Mouse (Mus musculus): ENCODE measurements at regions not wholly inside any gene's neighbourhood (a gene's known extent, or its start where the extent isn't known, plus 50 kb on each side); places are given as distances from the start of the nearest gene placed in this dataset.

DNA sequence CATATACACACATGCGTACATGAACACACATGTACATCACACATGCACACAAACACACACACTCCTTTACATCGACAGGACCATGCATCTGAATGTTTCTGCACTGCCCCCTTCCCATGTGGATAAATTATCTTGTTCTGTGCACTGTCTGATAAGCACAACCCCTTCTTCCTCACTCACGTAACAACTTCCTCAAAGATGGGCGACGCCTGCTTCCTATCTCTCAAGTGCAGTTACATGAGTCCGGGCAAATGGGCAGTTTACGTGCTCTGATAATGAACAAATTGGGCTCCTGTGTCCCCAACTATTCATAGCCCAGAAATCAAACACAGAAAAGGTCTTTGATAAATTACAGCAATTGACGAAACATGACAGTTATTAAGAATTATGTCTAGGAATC lies 242.9 kb upstream of the Kcnab2 start:
- no peak for DNase-seq

DNA sequence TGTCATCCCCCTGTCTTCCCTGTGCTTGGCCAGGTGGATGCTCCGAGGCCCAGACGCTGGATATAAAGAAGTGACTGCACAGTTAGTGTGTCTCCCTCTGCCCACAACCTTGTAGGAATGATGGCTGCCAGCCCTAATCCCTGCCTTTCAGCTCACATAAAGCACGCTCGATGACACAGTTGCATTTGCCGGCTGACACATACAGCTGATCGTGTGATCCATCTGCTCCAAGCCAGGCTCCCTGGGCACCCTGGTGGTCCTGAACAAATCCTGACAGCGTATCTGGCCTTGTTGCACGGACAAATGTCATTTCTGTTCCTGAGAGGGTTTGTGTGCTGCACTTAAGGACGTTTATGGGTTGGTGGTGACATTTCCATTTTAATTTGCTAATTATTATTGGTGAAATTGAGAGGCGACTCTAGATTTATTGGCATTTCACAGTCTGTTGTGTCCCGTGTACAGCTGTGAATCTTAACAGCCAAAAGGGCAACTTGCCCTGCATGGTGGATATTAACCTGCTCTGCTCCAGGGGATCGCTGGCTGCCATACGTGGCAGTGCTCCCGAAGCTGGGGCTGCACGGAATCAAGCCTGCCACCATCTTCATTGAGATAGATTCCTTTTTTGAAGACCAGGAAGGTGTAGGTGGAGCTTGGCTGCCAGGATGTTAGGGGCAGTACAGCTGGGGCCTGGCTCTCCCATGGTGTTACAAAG lies 241.9 kb upstream of the Kcnab2 start:
- DNase-seq = no peak

DNA sequence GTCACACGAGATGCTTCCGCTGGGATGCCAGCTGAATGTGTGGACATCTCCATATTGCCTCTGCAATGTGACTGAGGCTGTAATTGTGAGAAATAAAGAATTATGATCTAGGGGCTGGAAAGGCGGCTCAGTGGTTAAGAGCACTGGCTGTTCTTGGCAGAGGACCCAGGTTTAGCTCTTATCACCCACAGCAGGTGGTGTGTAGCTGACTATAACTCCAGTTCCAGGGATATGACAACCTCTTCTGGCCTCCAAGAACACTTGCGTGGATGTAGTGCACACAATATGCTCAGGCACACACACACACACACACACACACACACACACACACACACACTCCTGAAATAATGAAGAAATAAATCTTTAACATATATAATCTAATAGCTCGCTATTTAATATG lies 232.7 kb upstream of the Kcnab2 start:
- no peak for DNase-seq

DNA sequence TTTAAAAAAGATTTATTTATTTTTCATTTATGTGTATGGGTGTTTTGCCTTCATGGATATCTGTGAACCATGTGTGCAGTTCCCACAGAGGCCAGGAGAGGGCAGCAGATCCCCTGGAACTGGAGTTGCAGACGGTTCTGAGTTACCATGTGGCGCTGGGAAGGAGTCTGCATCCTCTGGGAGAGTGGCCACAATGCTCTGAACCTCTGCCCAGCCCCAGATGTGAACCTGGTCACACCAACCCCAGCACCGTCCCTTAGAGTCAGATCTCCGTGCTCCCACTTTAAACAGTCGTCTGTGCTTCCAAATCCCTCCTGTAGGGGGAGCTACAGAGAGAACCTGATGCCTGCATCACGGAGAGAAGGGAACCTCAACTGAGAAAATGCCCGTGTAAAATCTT lies 222.5 kb upstream of the Kcnab2 start:
- no peak for DNase-seq

DNA sequence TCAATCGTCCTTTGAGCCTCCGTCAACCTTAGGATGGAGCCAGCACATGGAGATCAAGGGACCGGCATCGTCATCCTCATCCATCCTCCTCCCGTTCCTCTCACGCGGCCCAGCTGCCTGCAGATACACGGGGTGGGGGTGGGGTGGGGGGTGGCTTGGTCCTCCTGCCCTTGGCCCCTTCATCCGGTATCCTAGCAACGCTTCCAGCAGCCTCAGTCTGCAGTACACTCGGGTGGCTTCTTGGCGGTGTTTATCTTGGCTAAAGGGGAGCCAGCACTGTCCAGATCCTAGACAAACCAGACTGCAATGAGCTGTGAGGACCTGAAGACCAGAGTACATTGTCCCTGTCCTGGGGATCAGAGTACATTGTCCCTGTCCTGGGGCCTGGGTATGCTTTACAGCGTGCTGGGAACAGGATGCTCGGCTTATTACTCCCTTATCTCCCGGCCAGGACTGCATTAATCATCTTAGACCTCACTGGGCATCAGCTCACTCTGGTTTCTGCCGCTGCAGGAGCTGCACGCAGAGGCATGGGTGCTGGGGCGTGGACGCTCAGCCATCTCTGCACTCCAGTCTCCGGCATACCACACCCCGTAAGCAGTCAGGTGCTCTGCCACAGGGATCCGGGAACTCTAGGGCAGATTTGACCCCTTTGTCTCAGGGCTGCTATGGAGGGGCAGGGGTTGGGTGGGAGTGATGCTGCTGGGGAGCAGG lies 219.7 kb upstream of the Kcnab2 start:
- no peak for DNase-seq

DNA sequence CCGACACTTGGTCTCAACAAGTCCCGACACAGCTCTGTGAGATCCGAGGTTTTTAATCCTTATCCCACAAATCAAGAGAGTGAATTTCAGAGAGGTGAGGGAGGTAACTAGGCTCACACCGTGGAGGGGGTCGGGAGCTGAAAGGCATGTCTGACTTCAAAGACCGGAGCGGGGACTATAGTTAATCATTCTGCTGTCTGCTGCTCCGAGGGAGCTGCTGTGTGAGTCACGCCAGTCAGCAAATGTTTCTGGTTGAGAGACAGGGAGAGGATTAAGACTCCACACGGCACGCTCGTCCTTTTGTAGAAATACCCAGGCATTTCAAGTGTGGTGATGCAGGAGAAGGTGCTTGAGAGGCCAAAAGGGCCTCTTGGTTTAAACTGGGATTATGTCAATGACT lies 214.1 kb upstream of the Kcnab2 start:
- DNase-seq = no peak

DNA sequence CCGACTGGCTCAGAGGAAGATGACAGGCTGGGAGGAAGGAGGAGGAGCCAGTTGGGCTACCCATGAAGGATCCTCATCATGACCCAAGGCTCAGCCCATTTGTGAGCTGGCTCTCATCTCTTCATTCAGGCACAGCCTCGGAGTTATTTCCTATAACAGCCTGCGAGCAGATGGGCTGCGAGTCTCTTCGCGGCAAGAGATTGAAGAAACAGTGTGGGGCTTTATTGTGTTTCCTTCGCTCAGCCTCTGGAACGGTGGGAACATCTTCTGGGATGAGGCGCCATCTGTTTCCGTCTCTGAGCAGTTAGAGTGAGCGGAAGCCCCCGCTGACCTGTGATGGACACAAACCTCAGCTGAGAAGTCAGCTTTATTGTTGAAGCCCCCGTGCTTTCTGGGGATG lies 213.6 kb upstream of the Kcnab2 start:
- DNase-seq = no peak

DNA sequence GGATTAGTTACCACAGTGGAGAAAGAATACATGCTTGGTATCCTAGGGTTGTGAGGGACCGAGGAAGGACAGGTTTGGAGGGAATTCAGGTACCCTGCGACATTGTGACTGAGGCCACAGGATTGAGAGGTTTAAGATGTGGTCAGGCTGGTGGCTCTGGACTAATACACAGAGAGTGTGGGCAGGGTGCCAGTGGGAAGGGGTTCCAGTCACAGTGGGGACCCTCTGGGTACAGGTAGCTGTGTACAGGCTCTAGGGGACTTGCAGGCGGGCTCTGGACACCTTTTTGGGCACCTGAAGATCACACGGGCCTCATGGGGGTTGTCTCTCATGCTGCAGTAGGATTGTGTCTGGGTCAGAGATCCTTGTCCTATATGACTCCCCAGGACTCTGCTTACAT lies 213.1 kb upstream of the Kcnab2 start:
- DNase-seq = no peak

DNA sequence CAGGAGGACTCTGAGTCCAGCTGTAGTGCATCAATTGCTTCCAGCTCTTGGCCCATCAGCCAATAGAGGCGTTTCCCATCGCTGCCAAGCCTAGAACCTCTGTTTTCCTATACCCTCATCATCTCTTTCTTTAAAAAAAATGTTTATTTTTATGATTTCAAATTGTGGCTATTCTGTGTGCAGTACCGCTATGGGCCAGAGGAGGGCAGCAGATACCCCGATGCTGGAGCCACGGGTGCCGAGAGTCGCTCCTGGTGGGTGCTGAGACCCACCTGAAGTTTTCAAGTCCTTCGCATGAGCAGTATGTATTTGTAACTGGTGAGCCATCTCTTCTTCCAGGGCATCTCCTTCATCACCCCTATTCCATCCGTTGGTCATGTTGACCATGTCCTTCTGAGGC lies 212.2 kb upstream of the Kcnab2 start:
- DNase-seq = no peak

DNA sequence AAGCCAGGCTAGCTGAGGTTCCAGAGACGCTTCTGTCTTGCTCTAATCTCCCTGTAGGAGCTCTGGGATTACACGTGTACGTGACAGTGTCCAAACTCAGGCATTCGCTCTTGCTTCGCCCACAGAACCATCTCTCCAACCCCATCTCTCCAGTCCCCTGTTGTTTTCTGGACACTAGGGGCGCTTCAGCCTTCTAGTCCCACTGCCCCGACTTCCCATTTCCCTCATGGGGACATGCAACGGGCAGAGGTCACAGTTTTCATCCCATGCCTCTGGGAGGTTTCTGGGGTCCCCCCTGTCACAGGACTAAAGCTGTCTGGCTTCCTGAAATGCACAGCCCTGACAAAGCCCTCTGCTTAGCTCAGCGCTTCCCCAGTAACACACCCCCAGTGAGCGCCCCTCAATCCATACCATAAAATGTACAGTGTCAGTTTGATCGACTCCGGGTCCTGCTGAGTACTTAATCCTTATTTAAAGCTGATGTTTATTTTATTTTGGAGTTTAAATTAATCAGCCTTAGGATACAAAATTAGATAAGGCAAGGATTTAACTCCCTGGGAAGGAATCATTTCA lies 208.9 kb upstream of the Kcnab2 start:
- no peak for DNase-seq

DNA sequence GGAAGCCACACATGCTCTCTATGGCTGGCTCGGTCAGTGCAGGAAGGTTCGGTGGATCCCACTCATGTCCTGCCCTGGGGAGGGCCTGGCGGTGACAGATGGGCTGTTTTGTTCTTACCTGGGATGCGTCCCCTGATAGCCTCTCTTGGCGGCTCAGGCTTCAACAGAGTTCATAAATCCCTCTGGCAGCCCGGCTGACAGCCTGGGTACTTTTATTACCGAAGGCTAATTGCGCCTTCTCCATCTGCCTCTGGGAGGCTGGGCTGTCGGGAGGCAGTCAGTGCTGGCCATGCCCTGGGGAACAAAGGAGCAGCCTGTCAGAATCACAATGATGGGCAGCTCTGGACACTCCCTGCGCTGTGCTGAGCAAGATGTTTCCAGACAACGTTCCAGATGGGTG lies 196.5 kb upstream of the Kcnab2 start:
- no peak for DNase-seq

DNA sequence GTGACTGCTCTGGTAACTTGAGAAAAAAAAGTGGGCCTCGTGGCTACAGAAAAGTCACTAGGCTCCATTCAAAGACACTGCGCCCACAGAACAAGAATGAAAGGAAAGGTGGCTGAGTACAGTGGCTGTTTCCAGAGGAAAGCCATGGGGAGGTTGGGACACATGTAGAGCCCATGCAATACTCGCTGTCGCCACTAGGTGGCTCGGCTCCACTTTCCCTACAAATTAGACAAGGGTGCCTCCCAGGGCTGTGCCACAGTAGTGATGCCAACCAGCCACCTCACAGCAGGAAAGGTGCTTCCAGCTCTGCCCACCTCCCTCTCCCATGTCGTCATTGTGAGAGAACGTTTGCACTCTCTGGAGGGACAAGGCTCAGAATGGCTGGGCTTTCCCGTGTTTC lies 185.8 kb upstream of the Kcnab2 start:
- DNase-seq = no peak

DNA sequence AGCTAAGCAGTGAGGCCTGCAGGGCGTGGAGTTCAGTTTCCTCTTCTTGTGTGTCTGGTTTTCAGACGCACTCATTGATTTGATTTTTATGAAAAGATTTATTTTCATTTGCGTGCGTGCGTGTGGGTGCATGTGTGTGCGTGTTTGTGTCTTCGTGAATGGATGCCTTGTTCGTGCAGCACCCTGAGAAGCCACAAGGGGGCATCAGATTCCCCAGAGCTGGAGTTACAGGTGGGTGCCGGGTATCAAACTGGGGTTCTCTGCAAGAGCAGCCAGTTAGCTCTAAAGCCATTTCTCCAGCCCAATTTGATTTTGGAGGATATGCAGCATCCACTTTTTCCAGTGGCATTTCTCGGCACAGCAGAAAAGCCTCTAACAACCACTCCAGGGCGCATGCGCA lies 185.4 kb upstream of the Kcnab2 start:
- no peak for DNase-seq

DNA sequence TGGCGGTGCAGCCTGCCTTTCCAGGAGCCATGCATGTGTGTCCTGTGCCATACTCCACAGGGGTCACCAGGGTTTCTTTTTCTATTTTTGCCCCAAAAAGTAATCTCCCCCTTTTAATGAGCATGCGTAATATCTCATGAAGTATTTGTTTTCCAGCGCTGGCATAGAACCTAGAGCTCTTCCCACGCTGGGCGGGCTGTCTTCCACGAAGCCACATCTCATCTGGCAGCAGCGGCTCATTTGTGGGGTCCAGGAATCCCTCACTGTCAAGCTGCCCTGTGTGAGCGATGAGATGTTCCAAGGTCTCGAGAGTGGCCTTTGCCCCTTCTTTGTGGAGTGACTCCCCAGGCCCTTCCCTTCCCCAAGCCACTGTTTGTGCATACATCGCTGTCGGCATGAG lies 184.8 kb upstream of the Kcnab2 start:
- DNase-seq = no peak

DNA sequence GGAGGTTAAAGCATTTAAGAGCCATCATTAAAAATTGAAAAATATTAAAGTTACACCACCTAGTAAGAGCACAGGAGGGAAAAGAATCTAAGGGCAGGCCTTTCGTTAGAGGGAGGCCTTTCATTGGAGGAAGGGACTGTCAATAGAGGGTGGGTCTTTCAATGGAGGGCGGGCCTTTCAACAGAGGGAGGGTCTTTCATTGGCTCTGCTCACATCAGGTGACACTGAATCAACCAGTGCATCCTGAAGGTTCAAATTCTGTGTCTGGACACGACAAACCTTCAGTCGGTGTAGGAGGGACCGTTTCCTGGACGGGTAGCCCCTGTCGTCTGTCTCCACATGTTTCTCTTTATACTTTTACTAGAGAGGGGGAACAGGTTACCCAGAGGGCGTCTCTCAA lies 172.5 kb upstream of the Kcnab2 start:
- DNase-seq = no peak

DNA sequence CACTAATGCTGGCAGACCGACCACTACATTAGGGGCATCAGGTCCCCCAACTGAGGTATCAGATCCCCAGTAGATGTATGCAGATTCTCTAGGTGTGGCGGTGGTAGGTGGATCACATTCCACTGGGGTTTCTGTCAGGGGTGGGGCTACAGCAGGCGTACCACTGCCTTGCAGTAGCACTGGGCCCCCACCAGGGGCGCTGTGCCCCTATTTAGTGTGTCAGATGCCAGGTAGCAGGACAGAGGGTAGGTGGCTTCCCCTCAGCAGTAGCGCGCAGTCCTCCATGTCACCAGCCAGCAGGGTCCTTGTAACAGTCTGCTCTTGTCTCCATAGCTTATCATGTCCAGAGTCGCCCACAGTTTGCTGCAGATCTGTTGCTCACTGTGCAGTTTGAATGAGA lies 169.9 kb upstream of the Kcnab2 start:
- no peak for DNase-seq

DNA sequence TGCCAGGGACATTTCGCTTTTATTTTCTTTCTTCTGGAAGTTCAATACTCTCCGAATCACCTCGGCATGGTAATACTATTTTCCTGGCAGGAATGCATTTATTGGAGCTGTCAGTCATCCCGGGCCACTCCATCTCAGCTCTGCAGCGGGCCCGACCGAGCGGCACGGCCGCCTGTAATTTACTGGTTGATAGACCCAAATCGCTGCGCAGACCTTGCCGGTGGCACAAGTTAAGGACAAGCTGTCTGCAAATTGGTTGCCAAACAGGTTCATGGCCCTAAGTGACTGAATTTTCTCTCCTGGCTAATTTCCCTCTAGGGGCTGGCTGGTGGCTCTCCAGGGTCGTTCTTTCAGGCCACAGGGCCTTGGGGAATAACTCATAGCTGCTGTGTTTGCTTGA lies 169.4 kb upstream of the Kcnab2 start:
- DNase-seq = no peak

DNA sequence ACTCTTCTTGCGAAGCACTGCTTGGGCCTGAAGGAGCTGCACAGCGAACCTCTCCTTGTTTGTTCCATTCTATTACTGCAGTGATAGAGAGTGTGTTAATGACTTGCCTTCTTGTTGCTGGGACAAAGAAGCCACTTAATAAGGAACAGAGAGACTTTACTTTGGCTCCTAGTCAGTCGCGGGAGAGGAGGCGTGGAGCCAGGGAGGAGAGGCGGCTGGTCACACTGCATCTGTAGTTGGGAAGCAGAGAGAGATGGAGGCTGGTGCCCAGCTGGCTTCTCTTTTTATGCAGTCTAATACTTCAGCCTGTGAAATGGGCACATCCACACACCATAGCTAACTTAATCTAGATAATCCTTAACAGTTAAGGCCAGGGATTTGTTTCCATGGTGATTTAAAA lies 159.4 kb upstream of the Kcnab2 start:
- DNase-seq = no peak

DNA sequence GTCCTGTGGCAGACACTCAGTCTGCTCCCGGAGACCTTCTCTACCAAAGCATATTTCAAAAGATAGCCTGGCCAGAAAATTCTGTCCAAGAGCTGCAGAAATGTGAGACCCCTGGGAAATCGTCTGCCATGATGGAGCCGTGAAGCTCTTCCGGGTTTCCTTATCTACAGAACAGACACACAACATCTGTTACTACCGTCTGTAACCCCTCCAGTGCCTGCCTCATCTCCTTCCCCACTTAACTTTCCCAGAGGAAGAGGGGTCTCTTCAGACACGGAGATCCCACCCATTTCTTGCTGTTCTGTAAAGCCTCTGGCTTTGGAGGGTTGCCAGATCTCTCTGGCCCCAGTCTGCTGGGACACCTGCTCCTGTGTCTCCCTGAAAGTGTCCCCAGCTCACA lies 156.2 kb upstream of the Kcnab2 start:
- no peak for DNase-seq

DNA sequence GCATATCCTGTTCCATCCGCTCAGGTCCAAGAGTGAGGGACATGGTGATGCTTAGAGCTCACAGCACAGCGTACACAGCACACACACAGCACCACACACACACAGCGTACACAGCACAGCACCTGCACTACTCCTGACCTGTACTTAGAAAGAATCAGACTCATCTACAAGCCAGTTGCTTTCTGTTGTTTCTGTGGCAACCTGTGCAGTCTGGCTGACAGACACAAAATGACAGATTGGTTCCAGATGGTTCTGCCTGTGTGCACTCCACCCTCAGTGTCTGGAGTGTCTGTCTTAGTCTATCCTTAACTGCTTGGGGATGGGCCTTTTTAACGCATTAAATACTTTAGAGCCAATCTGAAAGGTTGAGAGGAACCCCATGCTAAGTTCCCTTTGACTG lies 150.4 kb upstream of the Kcnab2 start:
- DNase-seq = no peak

DNA sequence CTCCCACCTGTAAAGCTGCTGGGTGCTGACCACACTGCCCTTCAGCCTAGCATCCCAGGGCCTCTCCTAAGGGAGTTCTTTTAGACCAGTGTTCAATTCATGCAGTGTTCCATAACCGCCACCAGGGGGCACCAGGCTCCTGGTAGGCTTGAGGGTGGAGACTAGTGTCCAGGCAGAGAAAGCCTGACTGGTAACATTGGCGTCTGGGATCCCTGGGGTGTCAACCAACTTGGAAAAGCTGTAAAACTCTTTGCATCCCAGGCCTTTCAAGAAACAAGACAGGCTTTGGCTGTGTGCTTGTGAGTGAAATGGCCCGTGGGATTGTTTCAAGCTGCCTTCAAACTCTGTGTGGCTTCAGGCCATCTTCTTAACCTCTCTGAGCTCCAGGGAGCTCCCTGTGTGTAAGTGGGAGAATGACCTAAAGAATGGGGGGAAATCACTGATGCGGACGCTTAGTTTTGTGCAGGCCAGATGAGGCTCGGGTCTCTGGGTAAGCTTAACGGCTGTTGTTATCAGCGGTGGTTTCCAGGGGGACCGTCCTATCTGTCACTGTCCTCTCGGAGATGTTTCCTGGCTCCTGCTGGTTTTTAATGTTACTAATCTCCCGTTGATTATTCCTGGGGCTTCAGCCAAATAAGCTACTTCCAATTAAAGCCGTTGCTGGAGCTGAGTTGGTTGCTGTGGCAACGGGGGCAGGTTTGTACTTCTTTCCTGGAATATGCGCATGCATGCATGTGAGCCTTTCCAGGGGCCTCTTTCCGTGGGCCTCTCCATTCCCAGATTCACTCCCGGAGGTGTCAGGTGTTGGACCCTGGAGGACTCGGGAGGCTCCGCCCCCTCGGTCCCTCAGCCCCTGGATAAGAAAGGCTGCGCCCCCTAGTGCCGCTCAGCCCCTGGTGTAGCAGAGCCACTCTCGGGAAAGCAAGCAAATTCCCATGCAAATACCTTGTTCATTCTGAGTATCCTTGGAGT lies 147.6 kb upstream of the Kcnab2 start:
- peak; percentile 35 to 51 for DNase-seq

DNA sequence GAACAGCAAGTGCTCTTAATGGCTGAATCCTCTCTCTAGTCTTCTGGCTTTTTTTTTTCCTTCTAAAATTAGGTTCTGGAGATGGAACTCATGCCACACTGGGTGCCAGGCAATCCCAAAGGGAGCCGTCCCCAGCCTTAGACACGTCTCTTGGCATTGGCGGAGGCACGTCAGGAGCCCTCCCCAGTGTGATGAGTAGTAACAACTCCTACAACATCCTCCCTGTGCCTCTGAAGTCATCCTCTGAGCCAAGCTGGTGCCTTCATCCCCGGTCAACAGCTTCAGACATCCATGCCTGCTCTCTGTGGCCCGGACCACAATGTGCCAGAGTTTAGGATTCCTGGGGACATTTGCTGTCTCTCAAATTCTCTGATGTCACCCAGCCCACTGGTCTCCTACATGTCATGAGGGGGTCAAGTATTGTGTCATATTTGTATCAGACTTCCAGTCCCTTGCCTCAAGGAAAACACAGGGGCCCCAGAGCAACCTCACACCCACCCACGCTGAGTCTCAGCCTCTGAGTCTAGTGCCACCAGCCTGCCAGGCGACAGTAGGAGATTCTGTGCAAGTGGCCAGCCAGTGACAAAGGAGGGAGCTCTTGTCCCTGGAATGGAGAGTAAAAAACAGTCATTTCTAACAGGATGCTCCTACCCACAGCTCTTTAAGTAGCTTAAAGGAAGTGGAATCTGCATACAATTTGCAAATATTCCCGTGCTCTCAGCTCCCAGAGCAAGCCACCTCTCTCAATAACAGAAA lies 144.5 kb upstream of the Kcnab2 start:
- DNase-seq = no peak

DNA sequence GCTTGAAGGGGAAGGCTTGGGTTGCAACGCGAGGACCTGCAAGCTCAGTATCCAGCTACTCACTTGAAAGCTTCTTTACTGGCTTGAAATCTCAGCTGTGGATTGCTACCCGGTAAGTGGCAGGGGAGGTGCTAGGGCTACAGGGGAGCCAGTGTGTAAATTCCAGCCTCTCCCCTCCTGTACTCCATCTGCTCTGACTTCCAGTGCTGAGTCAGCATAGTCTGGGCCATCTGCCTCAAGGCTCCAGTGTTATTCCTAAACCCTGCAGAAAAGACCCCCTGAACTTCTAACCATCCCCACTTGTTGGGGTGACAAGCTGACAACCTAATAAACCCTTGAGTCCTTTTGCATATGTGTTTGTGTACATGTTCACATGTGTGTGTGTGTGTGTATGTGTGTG lies 140.0 kb upstream of the Kcnab2 start:
- no peak for DNase-seq
